Mouse (Mus musculus) Muller cell, postnatal 12 days (primary cell): ENCODE data around the gene Gm10974.

Source experiments
- DNase-seq: peaks from one replicate; pipeline ENCODE4 v3.0.0-alpha.2; 2015; ENCODE audit errors: inconsistent ontology term

Gene Gm10974

DNA sequence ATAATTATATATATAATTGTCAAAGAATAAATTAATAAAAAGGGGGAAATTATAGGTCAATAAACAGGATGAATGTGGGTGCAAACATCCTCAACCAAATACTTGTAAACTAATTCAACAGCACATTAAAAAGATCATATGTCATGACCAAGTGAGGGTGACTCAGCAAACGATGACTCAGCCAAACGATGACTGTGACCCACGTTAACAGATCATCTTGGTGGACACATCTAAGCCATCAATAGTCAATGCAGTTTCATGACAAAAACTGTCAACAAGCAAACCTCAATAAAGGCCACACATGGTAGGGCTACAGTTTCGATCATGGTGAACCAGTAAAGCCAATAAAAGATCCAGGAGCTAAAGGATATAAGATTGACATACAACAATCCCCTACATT is 6.7 kb upstream of the Gm10974 start:
- DNase-seq, result no peak

DNA sequence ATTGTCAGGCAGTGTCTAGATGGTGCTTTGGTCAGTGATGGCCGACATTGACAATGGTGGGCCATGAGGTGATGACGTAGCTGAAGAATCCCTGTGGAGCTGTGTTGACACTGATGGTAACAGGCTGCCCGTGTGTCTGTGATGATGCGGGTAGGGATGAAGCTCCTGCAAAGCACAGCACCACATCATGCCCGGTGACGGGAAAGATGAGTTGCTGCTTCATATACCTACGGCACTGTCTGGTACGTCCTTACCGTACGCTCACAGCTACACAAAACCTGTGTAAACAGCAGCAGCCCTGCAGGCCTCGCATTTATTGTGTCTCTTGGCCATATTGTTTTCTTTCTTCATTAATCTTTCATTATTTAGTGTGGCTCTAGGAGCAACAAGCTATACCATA is 1.2 kb upstream of the Gm10974 start:
- DNase-seq, result no peak

DNA sequence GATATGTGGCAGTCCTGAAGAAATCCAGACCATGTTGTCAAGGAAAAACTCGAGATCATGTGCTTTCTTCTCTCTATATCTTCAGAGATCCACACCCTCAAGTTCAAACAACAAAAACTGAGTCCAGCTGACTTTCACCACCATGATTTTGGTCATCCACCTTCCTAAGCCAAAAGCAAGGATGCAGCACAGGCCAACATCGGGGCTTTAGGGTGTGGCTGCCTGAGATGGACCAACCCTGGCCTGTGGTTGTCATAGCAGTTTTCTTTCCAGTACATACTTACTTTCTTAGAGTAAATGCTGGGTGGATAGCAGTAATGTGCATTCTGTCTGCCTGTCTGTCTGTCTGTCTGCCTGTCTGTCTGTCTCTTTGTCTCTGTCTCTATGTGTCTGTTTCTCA is 294 bp upstream of the Gm10974 start:
- no peak for DNase-seq

DNA sequence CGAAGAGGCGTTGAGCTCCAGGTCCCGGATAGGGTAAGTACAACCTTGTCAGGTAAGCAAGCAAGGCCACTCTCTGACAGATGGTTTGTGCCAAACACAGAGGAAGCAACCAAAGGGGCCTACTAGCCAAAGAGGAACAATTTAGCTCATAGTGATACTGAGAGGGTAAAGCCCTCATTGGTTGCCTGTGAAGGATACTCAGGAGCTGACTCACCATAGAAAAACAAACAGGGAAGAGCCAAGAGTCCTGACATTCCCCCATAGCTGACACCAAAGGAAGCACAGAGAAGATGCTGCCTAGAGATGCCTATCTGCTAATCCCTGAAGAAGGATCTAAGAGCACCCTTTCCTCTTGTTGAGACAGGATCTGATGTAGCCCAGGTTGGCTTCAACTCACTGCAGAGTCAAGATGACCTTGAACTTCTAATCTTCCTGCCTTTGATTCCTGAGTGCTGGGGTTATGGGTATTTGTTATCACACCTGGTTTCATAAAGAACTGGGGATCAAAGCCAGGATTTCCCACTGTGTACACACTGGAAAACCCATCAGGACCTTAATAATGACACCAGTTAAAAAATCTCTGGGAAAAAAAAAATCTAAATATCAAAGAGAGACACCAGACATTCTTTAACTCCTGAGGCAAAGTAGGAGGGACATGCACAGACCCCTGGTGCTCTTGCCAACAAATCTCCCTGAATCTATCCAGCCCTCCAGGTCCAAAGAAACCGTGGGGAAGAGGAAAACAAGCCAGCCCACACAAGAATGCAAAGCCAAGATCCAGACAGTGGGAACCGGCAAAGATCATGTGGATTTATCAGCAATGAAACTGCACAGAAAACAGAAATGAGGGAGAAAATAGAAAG is 3.6 kb downstream of the Gm10974 start:
- peak; percentile 89 for DNase-seq

DNA sequence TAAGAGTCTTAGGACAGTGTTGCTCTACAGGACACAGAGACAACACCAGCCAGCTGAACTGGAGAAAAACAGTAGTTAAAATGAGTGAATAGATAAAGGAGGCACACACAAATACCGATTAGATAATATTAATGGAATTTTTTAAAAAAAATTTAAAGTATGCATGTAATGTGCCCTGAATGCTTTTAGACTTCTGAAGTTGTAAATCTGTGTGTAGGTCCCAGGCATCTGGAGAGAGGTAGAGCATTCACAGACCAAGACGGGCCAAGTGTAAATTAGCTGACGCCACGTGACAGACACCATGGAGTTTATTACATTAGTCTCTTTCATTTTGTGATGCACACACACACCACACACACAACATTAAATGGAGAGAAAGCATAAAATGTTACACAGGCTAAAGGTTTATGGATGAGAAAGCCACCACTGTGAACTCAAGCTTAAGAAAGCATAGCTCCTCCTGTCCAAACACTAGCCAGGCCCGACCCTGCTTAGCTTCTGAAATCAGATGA is 4.3 kb downstream of the Gm10974 start:
- peak; percentile 87 for DNase-seq

DNA sequence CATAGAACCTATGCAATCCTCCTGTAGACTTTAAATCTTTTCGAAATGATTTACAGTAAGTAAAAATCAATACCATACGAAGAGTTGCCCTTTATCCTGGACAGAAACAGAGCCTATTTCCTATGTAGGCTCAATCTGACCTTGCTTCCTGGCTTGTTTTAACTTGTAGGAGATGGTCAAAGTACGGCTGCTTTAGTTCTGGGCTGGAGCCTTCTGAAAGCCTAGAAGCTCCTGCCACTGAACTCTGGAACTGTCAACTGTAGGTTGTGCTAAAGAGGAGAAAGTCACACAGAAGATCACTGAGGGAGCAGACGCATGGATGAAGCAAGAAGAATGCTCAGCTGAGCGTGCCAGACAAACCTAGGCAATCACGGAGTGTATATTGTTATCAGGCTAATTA is 5.3 kb downstream of the Gm10974 start:
- DNase-seq, result no peak

DNA sequence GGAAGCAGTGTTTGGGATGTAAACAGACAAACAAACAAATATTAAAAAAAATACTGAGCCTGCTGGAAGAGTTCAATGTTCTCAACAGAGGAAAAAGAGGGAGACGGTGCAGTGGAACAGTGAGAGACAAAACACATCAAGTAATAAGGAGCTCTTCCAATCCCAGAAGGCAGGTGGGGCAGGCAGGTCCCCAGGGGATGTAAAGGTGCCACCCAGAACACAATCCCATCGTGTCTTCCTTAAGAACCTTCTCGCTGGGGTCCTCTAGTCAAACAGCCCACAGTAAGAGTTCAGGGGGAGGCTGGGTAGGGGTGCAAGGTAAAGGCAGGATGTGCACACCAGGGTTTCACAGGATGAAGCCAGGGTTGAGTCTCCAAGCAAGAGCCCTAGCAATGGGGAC is 7.7 kb downstream of the Gm10974 start:
- DNase-seq, result no peak

DNA sequence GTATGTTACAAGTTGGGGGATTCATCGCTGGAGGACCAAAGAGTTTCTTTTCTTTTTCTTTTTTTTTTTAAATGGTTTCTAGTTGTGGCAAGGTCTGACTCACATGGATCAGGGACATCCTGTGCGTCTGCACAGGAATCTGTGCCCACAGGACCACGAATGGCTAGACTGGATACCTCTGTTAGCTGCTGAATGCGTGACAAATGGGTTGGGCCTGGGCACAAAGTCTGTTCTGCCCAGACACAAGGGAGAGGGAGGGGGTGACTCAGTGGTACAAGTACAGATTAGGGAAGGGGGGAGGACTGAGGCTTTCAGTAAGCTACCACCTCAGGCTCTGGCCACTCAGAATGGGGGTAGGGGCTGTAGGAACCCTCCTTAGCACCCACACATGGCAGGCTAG is 10.0 kb downstream of the Gm10974 start:
- DNase-seq, result peak; percentile 75

DNA sequence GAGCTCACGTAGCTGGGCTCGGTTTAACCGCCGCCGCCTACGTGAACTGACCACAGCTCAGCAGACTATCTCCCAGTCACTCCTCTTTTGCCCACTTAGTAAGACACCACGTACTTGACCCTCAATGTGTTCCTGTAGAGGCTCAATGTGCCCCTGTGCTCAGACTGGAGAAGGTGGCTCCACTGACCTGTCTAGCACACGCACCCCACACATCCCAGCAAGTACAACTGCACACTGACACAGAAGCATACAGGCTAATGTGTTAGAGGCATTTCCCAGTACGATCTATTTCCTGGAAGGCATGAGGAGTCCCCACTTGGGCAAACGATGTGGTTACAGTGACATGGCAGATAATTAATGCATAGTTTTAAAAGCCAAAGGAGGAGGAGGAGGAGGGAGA is 10.9 kb downstream of the Gm10974 start:
- no peak for DNase-seq

DNA sequence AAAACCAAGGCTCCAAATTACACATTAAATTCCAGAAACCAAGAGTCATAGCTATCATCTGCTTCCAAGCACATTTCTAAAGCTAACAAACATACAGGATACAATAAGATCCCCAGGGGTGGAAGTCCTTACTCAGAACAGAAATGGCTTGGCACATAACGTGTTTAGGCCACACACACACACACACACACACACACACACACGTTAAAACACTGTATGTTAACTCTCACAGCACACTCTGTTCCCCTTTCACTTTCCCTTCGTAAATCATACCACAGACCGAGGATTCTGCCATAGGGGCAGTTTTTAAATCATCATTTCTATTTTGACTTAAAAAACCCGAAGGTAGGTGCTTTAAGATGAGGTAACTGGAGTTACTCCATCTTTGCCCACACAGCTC is 18.5 kb downstream of the Gm10974 start:
- DNase-seq, result peak; percentile 61

DNA sequence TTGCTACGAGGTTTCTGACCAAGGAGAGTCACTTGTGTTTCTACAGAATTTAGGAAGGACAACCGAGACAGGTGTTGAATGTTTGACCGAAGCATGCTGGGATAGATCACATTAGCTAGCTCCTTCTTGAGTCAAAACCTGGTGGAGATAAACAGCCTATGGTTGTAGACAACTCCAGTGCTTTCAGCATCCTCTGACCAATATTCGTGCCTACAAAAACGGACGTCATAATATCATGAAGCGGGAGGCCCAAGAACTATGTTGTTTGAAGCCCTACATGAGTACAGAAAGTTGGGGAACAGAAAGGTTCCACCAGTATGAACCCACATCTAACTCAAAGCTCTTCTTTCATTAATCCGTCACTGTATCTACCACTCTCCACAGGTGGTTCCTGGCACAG is 19.2 kb downstream of the Gm10974 start:
- DNase-seq, result no peak

DNA sequence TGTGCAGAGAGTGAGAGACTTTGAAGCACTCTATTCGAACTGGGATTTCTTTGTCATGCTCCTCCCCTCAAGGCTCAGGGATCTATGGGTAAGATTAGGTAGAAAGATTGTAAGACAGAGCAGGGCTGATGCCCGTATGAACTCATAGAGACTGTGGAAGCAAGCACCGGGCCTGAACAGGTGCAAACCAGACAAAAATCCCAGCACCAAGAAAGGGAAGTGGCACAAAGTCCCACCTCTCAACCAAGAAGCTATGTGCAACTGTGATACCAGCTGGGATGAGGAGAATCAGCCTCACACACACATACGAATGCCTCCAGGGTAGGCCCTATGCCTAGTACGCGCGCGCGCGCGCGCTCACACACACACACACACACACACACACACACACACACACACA is 20.1 kb downstream of the Gm10974 start:
- DNase-seq, result no peak

DNA sequence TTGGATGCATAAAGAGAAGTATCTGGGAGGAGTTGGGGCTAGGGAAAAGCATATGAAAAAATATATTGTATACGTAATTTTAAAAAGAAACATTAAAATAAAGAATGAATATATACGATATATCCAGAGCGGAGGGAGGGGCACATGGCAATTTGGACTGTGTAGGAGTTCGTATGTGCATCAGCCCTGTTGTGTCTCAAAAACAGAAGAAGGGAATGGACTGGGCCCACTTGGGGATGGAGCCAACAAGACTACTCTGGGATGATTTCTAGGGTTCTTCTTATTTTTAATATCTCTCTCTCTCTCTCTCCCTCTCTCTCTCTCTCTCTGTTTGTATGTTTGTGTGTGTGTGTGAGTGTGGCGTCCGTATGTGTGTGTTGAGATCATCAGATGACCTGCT is 20.7 kb downstream of the Gm10974 start:
- DNase-seq, result no peak

DNA sequence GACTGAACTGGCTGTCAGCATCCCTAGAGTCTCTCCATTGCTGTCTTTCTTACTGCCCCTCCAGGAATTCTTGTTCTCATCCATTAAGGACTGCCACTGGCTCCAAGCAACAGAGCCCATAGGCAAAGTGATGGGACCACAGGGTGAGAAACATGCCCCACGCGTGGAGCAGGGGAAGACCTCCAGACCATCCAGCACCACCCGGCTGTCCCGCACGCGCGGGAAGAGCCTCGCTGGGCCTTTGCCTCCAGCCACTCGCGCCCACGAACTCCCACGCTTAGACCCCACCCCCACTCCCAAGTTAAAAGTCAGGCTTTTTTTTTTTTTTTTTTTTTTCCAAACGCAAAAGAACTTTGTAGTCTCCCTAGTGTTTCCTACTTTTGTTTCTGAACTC is 21.7 kb downstream of the Gm10974 start:
- DNase-seq, result peak; percentile 56

DNA sequence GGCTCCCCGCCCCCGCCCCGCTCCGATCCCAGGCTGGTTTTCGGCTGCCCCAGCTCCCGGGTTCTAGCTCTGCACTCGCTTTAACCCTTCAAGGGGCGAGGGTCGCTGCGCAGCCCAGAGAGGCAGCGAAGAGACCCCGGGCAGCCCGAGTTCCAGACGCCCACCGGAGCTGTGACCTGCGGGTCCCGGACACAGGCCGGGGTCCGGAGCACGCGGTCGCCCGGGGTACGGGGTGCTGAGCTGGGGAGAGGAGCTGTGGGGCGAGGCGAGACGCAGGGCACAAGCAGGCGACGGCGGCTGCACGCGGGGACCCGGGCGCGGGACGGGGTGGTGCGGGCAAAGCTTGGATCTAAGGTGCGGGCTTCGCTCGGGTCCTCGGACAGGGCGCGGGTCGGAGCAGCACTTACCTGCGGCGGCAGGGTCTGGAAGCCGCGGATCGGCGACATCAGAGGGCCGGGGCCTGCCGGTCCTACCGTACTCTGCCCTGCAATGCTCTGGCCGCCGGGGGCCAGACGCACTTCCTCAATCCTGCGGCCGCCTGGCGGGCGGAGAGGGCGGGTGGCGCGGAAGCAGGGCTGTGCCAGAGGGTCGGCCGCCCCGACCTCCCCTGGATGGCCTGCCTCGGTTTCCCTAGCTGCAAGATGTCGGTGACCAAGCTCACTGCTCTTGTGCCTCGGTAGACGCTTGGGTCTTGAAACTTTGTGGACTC is 22.3 kb downstream of the Gm10974 start, which contains the start of gene Lrrk1:
Gene Lrrk1 (minus strand): TSS at position 538 of the 709 bp plus-strand sequence.
- DNase-seq, result peak; percentile 81

DNA sequence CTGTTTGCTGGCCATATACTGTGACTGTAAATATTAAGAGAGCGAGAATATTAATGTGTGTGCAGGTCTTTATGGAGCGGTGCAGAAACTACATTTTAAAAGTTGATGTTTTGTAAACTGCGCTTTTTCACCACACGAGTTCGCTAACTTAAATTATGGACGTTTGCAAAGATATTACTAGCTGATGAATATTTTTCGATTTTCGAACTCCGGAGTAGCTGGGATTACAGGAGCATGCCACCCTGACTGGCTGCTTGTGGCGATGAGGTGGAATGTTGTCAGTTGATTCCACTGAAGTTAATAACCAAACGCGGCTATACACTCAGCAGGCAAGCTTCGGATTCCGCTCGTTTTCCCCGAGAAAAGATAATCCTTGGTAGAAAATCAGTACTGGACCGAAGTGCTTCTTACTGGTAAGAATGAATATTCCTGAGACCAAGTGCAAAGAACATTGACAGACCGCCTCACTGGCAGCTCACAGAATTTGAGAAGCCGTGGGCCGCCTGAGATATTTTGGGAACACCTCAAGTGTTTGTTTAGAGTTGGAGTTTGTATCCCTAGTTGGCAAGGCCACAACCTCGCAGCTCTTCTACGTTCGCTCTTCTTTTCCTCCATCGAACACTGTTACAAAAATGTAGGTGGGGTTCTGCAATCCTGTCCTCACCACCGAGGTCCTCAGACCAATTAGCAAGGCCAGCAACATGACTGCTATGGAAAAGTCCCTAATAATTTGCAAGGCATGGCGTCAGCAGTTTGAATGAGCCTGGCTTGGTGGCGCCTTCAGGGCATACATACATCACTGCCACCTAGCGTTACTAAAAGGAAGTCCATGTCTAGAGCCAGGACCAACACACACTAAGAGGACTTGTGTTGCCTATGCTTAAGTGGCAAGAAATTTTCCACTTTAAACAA is 23.2 kb downstream of the Gm10974 start:
- peak; percentile 83 for DNase-seq

DNA sequence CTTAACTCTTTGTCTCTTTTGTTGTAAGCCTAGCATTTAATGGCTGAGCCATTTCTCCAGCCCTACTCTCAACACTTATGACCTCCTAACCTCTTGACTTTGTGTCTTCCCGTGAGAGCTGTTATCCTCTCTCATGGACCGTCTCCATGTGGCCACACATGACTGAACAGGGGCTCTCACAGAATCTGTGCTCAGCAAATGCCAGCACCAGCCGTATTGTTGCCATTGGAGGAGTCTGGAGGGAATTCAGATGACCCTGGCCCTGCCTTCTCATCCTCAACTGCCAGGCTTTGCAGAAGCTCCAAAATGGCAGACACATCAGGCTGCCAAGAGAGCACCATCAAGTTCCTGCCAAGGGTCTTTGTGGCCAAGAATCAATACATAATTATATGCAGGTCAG is 31.6 kb downstream of the Gm10974 start:
- DNase-seq, result no peak

DNA sequence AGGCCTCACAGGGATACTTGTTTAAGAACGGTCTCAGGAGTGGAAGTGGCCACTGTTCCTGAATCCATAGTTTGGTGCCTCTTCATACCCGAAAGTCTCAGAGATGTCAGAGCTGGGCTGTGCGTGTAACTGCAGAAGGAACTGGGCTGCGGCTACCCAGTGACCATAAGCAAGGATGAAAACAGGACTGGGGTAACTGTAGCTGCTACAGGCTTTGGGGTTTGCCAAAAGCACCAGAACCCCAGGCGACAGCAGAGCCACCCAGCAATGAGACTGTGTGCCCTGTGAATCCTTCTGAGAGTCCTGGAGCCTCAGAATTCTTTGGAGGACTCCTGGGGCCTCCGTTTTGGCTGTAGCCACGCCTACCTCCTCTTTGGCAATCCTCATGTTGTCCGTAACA is 35.9 kb downstream of the Gm10974 start:
- DNase-seq, result no peak

DNA sequence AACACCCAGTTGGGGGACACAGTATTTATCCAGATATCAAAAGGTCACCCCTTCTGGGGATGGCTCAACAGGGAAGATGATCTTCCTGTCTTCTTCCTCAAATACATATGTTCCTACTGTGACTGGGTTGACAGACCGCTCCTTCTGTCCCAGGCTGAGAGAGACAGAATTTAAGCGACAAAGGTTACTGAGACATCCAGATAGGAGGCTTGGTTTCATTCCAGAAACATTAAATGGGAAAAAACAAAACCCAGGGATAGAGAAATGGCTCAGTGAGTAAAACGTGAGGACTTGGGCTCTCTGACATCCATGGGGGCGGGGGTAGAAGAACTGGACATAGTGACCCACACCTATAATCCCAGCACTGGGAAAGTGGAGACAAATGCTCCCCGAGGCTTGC is 37.2 kb downstream of the Gm10974 start:
- DNase-seq, result no peak

DNA sequence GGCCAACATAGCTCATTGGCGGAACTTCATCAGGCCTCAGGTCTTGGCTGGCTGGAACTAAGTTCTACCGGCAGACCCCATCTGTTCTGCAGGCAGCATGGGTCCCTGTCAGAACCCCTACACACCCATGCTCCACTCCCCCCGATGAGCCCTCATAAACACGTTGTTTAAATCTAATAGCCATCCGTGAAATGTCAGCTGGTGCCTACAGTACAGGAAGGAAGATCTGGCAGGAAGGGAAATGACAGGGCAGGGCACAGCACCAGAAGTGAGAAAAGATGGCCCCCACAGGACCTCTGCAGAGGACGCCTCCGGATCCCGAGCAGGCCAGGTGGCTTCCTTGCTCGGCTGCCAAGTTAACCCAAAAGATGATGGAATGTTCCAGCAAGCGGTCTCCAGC is 38.4 kb downstream of the Gm10974 start:
- no peak for DNase-seq

DNA sequence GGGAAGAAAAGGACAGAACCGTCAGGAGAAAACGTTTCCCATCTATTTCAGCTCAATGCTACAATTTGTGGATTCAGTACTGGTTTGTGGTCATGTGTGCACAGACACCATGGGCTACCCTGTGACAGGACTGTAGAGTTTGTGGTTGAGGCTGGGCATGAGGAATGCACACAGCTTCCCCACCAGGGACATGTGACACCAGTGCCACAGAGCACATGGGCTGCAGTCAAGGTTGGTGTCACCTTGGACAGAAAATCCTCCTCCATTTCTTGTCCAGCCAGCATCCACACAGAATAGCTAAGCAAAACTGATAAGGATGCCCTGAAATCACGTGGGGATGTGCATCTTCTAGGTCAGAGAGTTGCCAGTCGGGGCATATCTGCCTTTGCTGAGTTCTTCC is 39.1 kb downstream of the Gm10974 start:
- DNase-seq, result no peak

DNA sequence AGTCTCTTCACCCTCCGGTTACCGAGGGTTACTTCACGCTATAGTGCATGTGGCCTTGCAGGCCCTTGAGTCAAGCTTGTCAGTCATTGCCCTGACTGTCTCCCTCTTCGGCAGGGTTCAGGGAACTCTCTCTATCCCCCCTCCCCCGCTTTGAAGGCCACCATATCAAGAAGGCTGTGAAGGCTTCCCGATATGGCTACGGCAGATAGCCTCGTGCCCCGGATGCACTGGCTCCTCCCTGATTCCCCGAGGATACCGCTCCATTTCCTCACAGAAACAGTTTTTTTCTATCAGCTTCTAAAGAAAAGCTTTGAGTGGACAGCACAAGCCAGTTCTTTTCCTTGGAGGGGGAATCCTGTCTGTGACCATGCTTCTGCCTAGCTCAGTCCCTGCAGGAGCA is 39.8 kb downstream of the Gm10974 start:
- no peak for DNase-seq
